Mouse (Mus musculus): Measurements from ENCODE around the gene Ushbp1. TPM values are rescaled to one million over a fixed set of nuclear protein-coding genes. Genes with fewer than 3 reads are reported as not detected.
"Not testable (repeated sequence)": the region's sequence is repeated elsewhere in the genome, so short reads cannot be mapped to it uniquely, and the experiment has no call there.

The Ushbp1 gene
- not detected in 2 replicates for polyA plus RNA-seq (2012; ENCODE audit: insufficient read depth, insufficient read length, low replicate concordance, missing spikeins)

- Histone ChIP-seq H3K27ac (ENCODE audit: insufficient read depth, low read depth, low read length) (peak within 1 kb of the TSS; percentile 26), H3K4me3 (ENCODE audit: insufficient read depth, low read depth, low read length) (peak within 1 kb of the TSS; percentile 18), H3K4me1 (ENCODE audit: control insufficient read depth, insufficient read depth, low read length) (peaks cover 9% of the 10 kb centered on the region)
- WGBS = 84% methylated on average over 9 of the region's 9 CpGs
- no peak for TF ChIP-seq POLR2A (IDR thresholded peaks at IDR 0.05; ENCODE audit: insufficient read depth, low read depth, low read length)
- TF ChIP-seq CTCF (IDR thresholded peaks at IDR 0.05; ENCODE audit: insufficient read depth, low read depth, low read length) = no peak
Observed at GRCm38 (mm10) chr8:71395629-71396028, at the start of gene Ushbp1. Gene Ushbp1 (minus strand): TSS chr8:71395802.

DNA sequence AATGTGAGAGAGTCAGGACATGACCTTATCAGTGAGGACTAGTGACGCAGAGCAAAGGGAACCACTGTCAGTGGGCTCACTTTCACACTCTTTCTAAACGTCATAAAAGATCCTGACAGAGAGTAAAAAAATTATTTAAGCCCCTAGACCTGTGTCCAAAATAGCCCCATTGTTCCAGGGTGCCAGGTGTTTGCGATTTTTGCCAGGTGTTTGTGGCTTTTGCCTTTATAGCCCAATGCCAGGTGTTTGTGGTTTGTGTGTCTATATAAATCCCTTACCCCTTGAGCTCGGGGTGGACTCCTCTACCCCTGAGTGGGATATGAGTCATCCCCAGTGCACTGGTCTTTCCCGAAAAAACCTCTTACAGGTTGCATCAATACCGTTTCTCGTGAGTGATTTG is 49.5 kb upstream of the Ushbp1 start:
- Histone ChIP-seq H3K4me3 (ENCODE audit: insufficient read depth, low read depth, low read length) (no peak overlapping the region), H3K4me1 (ENCODE audit: control insufficient read depth, insufficient read depth, low read length) (no peaks in the 10 kb centered on the region; the same call in 1 of the 2 replicates), H3K27ac (ENCODE audit: insufficient read depth, low read depth, low read length) (no peak overlapping the region)
- 74% methylated on average over 7 of the region's 7 CpGs for WGBS
- TF ChIP-seq POLR2A (IDR thresholded peaks at IDR 0.05; ENCODE audit: insufficient read depth, low read depth, low read length) (no peak), CTCF (IDR thresholded peaks at IDR 0.05; ENCODE audit: insufficient read depth, low read depth, low read length) (no peak)

- no peak for TF ChIP-seq POLR2A (IDR thresholded peaks at IDR 0.05; ENCODE audit: insufficient read depth, low read depth, low read length)
- no peak for TF ChIP-seq CTCF (IDR thresholded peaks at IDR 0.05; ENCODE audit: insufficient read depth, low read depth, low read length)
- H3K4me1 ChIP-seq (ENCODE audit: control insufficient read depth, insufficient read depth, low read length) = no peaks in the 10 kb centered on the region; the same call in 1 of the 2 replicates
- 1% methylated on average over 7 of the region's 7 CpGs for WGBS
- H3K27ac ChIP-seq (ENCODE audit: insufficient read depth, low read depth, low read length) = no peak overlapping the region
- no peak overlapping the region for H3K4me3 ChIP-seq (ENCODE audit: insufficient read depth, low read depth, low read length)
Observed at GRCm38 (mm10) chr8:71441404-71441803, 45.8 kb upstream of the Ushbp1 start.

DNA sequence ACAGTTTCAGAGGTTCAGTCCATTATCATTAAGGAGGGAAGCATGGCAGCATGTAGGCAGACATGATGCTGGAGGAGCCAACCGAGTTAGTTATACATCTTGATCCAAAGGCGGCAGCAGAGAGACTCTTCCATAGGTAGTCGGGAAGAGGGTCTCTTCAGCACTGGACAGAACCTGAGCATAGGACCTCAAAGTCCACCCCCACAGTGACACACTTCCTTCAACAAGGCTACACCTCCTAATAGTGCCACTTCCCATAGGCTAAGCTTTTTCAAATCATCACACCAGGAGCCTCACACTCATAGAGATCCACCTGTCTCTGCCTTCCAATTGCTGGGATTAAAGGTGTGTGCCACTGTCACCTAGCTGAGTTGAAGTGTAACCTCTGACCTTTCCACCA is 41.4 kb upstream of the Ushbp1 start:
- 46% methylated on average over 3 of the region's 3 CpGs for WGBS
- Histone ChIP-seq H3K4me3 (ENCODE audit: insufficient read depth, low read depth, low read length) (no peak overlapping the region), H3K27ac (ENCODE audit: insufficient read depth, low read depth, low read length) (no peak overlapping the region), H3K4me1 (ENCODE audit: control insufficient read depth, insufficient read depth, low read length) (no peaks in the 10 kb centered on the region; the same call in 1 of the 2 replicates)
- no peak for TF ChIP-seq POLR2A (IDR thresholded peaks at IDR 0.05; ENCODE audit: insufficient read depth, low read depth, low read length)
- no peak for TF ChIP-seq CTCF (IDR thresholded peaks at IDR 0.05; ENCODE audit: insufficient read depth, low read depth, low read length)

DNA sequence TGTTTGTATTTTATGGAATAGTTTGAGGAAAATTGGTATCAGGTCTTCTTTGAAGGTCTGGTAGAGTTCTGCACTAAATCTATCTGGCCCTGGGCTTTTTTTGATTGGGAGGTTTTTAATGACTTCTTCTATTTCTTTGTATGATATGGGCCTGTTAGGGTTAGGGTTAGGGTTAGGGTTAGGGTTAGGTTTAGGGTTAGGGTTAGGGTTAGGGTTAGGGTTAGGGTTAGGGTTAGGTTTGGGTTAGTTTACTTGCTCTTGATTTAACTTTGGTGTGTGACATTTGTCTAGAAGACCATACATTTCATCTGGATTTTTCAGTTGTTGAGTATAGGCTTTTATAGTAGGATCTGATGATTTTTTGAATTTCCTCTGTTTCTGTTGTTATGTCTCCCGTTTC is 37.3 kb upstream of the Ushbp1 start:
- 73% methylated on average over 1 of the region's 1 CpGs for WGBS

DNA sequence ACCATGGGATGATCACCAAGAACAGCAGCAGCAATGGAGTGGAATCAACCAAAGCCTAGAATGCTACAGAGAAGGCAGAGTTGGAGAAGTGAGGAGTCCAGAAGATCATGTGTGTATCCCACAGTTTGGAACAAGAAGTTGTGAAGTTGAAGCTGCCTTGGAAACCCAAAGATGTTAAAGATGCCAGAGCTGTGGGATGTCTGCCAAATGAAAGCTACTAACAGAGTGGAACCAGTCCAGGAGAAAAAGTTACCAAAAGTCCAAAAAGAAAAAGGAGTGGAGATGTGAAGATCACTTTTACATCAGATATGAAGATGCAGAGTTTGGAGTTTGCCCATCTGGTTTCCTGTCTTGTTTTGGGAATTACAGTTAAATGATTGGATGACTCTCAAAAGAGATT is 26.5 kb upstream of the Ushbp1 start:
- Histone ChIP-seq H3K4me3 (ENCODE audit: insufficient read depth, low read depth, low read length) (no peak overlapping the region), H3K27ac (ENCODE audit: insufficient read depth, low read depth, low read length) (no peak overlapping the region), H3K4me1 (ENCODE audit: control insufficient read depth, insufficient read depth, low read length) (no peaks in the 10 kb centered on the region)
- TF ChIP-seq CTCF (IDR thresholded peaks at IDR 0.05; ENCODE audit: insufficient read depth, low read depth, low read length) (no peak), POLR2A (IDR thresholded peaks at IDR 0.05; ENCODE audit: insufficient read depth, low read depth, low read length) (no peak)

More for the DNA sequence above, 37.3 kb upstream of the Ushbp1 start:
- H3K4me3 ChIP-seq (ENCODE audit: insufficient read depth, low read depth, low read length); H3K27ac ChIP-seq (ENCODE audit: insufficient read depth, low read depth, low read length); H3K4me1 ChIP-seq (ENCODE audit: control insufficient read depth, insufficient read depth, low read length): not testable (repeated sequence)

DNA sequence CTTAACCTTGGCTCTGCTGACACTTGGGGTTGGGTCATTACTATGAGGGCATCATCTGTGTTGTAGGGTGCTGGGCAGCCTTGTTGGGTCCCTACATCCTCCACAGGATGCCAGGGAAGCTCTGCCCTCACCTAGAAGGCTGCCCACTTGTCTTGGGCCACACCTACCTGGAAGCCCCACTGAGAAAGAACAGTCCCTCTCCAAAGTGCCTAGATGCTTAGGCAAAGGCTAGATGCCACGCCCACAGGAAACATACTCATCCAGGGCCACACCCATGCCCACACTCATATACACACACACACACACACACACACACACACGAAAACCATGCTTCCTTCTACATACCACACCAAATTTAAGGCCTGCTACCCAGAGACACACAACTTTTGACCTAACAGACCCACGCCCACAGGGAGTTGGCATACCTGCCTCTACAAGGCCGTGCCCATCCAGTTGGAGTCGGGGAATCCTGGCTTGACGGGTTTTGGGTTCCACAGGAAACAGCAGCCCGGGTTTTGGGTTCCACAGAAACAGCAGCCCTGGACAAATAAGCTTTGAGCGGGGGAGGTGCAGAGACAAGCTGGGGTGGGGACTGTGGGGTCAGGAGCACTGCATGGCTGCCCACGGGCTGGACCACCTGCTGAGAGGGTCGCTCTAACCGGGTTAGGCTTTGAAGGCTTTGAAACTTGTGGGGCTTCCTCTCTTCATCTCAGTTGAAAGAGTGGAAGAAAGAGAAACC is 16.1 kb upstream of the Ushbp1 start:
- no peak overlapping the region for H3K4me3 ChIP-seq (ENCODE audit: insufficient read depth, low read depth, low read length)
- no peak overlapping the region for H3K27ac ChIP-seq (ENCODE audit: insufficient read depth, low read depth, low read length)
- peaks cover under 1% of the 10 kb centered on the region for H3K4me1 ChIP-seq (ENCODE audit: control insufficient read depth, insufficient read depth, low read length)
- no peak for TF ChIP-seq POLR2A (IDR thresholded peaks at IDR 0.05; ENCODE audit: insufficient read depth, low read depth, low read length)
- TF ChIP-seq CTCF (IDR thresholded peaks at IDR 0.05; ENCODE audit: insufficient read depth, low read depth, low read length) = no peak
- WGBS = 51% methylated on average over 11 of the region's 11 CpGs

DNA sequence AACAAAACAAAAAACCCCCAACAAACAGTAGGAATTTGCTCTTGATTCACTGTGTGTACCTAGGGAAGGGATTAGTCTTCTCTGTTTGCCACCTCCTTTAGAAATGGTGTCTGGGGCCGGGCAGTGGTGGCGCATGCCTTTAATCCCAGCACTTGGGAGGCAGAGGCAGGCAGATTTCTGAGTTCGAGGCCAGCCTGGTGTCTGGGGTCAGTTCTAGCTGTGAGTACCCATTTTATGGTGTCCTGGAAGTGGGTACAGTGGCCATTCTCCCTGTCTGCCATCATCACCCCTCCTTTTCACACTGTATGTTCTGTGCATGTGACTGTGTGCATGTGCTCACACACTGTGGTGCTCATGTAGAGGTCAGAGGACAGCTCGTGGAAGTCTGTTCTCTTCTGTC is 12.6 kb upstream of the Ushbp1 start:
- no peak overlapping the region for H3K27ac ChIP-seq (ENCODE audit: insufficient read depth, low read depth, low read length)

DNA sequence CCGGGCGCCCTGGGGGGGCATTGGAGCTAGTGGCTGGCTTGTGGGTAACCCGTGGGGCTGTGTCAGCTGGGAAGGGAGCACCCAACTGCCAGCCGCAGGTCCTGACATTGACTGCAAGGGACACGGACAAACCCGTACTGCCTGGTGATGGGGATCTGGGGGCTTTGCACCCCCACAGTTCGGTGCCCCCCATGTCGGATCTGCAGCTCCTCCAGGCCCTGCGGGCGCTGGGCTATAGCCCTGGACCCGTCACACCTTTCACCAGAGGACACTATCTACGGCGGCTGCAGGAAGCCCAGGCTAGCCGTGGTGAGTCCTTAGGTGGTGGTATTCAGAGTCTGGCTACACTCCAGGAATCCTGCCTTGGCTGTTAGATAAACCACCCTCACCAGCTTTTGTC is 11.8 kb upstream of the Ushbp1 start:
- Histone ChIP-seq H3K4me1 (ENCODE audit: control insufficient read depth, insufficient read depth, low read length) (peaks cover 18% of the 10 kb centered on the region), H3K4me3 (ENCODE audit: insufficient read depth, low read depth, low read length) (no peak overlapping the region), H3K27ac (ENCODE audit: insufficient read depth, low read depth, low read length) (no peak overlapping the region)
- TF ChIP-seq CTCF (IDR thresholded peaks at IDR 0.05; ENCODE audit: insufficient read depth, low read depth, low read length) = no peak
- no peak for TF ChIP-seq POLR2A (IDR thresholded peaks at IDR 0.05; ENCODE audit: insufficient read depth, low read depth, low read length)
- 91% methylated on average over 14 of the region's 14 CpGs for WGBS

More for the DNA sequence above, 12.6 kb upstream of the Ushbp1 start:
- TF ChIP-seq POLR2A (IDR thresholded peaks at IDR 0.05; ENCODE audit: insufficient read depth, low read depth, low read length) (no peak), CTCF (IDR thresholded peaks at IDR 0.05; ENCODE audit: insufficient read depth, low read depth, low read length) (no peak)
- no peak overlapping the region for H3K4me3 ChIP-seq (ENCODE audit: insufficient read depth, low read depth, low read length)
- WGBS = 97% methylated on average over 4 of the region's 4 CpGs
- H3K4me1 ChIP-seq (ENCODE audit: control insufficient read depth, insufficient read depth, low read length) = peaks cover 18% of the 10 kb centered on the region

Measured in olfactory bulb, adult 2 months (tissue).